Mouse (Mus musculus) granulocyte monocyte progenitor cell, adult 5-6 weeks (primary cell): ENCODE data around the gene Atox1. TPM values are rescaled to one million over a fixed set of nuclear protein-coding genes. Genes with fewer than 3 reads are reported as not detected.
"Not testable (repeated sequence)": the region's sequence is repeated elsewhere in the genome, so short reads cannot be mapped to it uniquely, and the experiment has no call there.

Source experiments
- ATAC-seq: replicated peaks from 2 replicates; pipeline ENCODE4 v1.8.0; 2016; ENCODE audit warnings: mild to moderate bottlenecking, moderate TSS enrichment, inconsistent platforms; ENCODE audit not compliant: poor library complexity, severe bottlenecking
- total RNA-seq, 2 experiments: library from RNA; stranded (forward) in 1 of 2; stranded (reverse) in 1 of 2; fragments of 200-712, 200-1000 nt in 1 of 2; fragments of >200 nt in 1 of 2; fragmentation: Nextera tagmentation in 1 of 2; gene quantifications; 2 replicates each; pipeline ENCODE4 v1.2.3; 2014 to 2017

The Atox1 gene
- total RNA-seq, 2 experiments from 2014 or later = 89.1 to 164 TPM

GRCm38 (mm10) chr11:55415731-55416130 lies 45.3 kb downstream of the Atox1 start:
- ATAC-seq = not testable (repeated sequence)

- no peak for ATAC-seq
These were observed 45.9 kb downstream of the Atox1 start for GRCm38 (mm10) chr11:55415036-55415704.

- ATAC-seq = no peak
These were observed 46.7 kb downstream of the Atox1 start for GRCm38 (mm10) chr11:55414314-55414713.

- ATAC-seq = no peak
These were observed 47.6 kb downstream of the Atox1 start for GRCm38 (mm10) chr11:55413416-55413796.

- ATAC-seq = no peak
These were observed 48.2 kb downstream of the Atox1 start for GRCm38 (mm10) chr11:55412680-55413415.

GRCm38 (mm10) chr11:55412034-55412433 lies 49.0 kb downstream of the Atox1 start:
- no peak for ATAC-seq

- no peak for ATAC-seq
These were observed 50.5 kb downstream of the Atox1 start for GRCm38 (mm10) chr11:55410502-55410901.

- no peak for ATAC-seq
These were observed 51.0 kb downstream of the Atox1 start for GRCm38 (mm10) chr11:55410005-55410404.

- ATAC-seq = no peak
These were observed 53.9 kb downstream of the Atox1 start for GRCm38 (mm10) chr11:55407133-55407532.

GRCm38 (mm10) chr11:55405601-55406469 lies 55.2 kb downstream of the Atox1 start:
- peak; percentile 44; the same call in 1 of the 2 replicates for ATAC-seq

GRCm38 (mm10) chr11:55404659-55405457 lies 56.2 kb downstream of the Atox1 start:
- 0 out of 2 replicates have a peak, but pooled peaks have one; percentile 9 for ATAC-seq

GRCm38 (mm10) chr11:55400863-55401262 lies 60.2 kb downstream of the Atox1 start:
- no peak for ATAC-seq

- ATAC-seq = no peak
These were observed 62.7 kb downstream of the Atox1 start for GRCm38 (mm10) chr11:55398371-55398770.

- no peak for ATAC-seq
These were observed 63.6 kb downstream of the Atox1 start for GRCm38 (mm10) chr11:55397441-55397840.

GRCm38 (mm10) chr11:55397036-55397435 lies 64.0 kb downstream of the Atox1 start:
- no peak for ATAC-seq

Other genes with a start within 250 kb of the Atox1 start
- not detected in 2 replicates for gene Fat2, start 124.7 kb downstream of the Atox1 start, total RNA-seq (2014; fragmentation: Nextera tagmentation)
- not detected in 2 replicates for gene Fat2, start 124.7 kb downstream of the Atox1 start, total RNA-seq (2017)
- not detected in 2 replicates for gene Sparc, start 38.1 kb downstream of the Atox1 start, total RNA-seq (2014; fragmentation: Nextera tagmentation)
- 0.31 TPM in 1 of 2 replicates, not detected in the other for gene Sparc, start 38.1 kb downstream of the Atox1 start, total RNA-seq (2017)
- 87.8 and 97.3 TPM in 2 replicates for gene G3bp1, start 8.4 kb upstream of the Atox1 start, total RNA-seq (2014; fragmentation: Nextera tagmentation)
- gene G3bp1, start 8.4 kb upstream of the Atox1 start, total RNA-seq (2017) = 130 and 133 TPM in 2 replicates
- not detected in 2 replicates for gene Glra1, start 147.0 kb upstream of the Atox1 start, total RNA-seq (2014; fragmentation: Nextera tagmentation)
- gene Glra1, start 147.0 kb upstream of the Atox1 start, total RNA-seq (2017) = not detected in 2 replicates